Comparison of ENCODE assay signal across 11 mouse cellular contexts in the genomic region with DNA sequence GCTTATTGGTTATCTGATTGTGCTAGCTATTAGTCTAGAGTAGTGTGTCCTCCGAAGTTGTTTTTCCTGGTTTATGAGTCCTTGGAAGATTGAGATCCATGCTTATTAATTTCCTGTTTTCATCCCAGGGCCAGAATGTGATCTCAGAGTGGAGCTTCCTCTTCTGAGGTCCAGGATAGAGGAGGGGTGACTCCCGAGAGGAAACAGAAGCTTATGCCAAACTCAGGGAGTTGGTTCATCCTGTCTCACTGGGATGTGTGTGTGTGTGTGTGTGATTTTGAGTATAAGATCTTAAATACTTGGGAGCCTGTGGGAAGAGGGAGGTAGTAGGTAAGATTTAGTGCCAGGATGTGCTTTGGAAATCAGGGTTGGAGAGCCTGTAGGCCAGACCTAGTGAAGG. TPM values are rescaled to one million over a fixed set of nuclear protein-coding genes. Genes with fewer than 3 reads are reported as not detected.
DNase-seq lines count a peak whose midpoint lies in the region; ATAC-seq and TF ChIP-seq lines count a peak whose summit lies in the region.
"Had no signal": no experiment of that assay in that cellular context is flagged by ENCODE, and none has a peak within 500 bp of the region (broad histone marks: within the 10 kb centered on the region; RNA-seq: fewer than 3 reads in every experiment).

No protein-coding gene starts in this region.

- no peaks in the 10 kb centered on the region for H3K36me3 ChIP-seq in heart, embryonic 10.5 days
- H3K36me3 ChIP-seq in kidney, adult 2 months (ENCODE audit: control insufficient read depth, insufficient read depth, low read length), result no peaks in the 10 kb centered on the region
- no peaks in the 10 kb centered on the region for H3K36me3 ChIP-seq in lung, postnatal 0 days (ENCODE audit: insufficient read depth, low read length)
- H3K36me3 ChIP-seq: limb, embryonic 15.5 days had no signal

- peaks cover 10% of the 10 kb centered on the region; the same call in 1 of the 2 replicates for H3K4me1 ChIP-seq in heart, embryonic 10.5 days
- peaks cover 8% of the 10 kb centered on the region; the same call in 1 of the 2 replicates for H3K4me1 ChIP-seq in kidney, adult 2 months (ENCODE audit: control insufficient read depth, insufficient read depth, low read length)
- peaks cover 2% of the 10 kb centered on the region; the same call in 1 of the 2 replicates for H3K4me1 ChIP-seq in lung, postnatal 0 days (ENCODE audit: insufficient read depth, low read depth, low read length)
- H3K4me1 ChIP-seq: limb, embryonic 15.5 days had no signal

- 0 out of 2 replicates have a peak, but pooled peaks have one; percentile 27 for ATAC-seq in common myeloid progenitor, adult 5-6 weeks (replicated peaks; ENCODE audit: low read depth, poor library complexity, severe bottlenecking)
- ATAC-seq in lung, postnatal 0 days, result peak; percentile 89
- ATAC-seq in erythroblast, adult 5-6 weeks (replicated peaks; ENCODE audit: low FRiP score, poor library complexity, severe bottlenecking), result no peak
- ATAC-seq: inflammation-experienced regulatory T-cells, adult 6 months had no signal

- H3K27ac ChIP-seq in heart, embryonic 10.5 days, result no peak overlapping the region
- peak overlapping the region; percentile 79 for H3K27ac ChIP-seq in kidney, adult 2 months (ENCODE audit: insufficient read depth, low read depth, low read length)
- peak overlapping the region; percentile 65 for H3K27ac ChIP-seq in lung, postnatal 0 days (ENCODE audit: low read length)
- H3K27ac ChIP-seq: limb, embryonic 15.5 days had no signal

- no peak overlapping the region for H3K4me2 ChIP-seq in lung, postnatal 0 days (replicated peaks; ENCODE audit: low read depth, low read length)
- H3K4me2 ChIP-seq: limb, embryonic 15.5 days had no signal

- H3K27me3 ChIP-seq in heart, embryonic 10.5 days (ENCODE audit: insufficient read depth, poor library complexity, severe bottlenecking), result no peaks in the 10 kb centered on the region
- no peaks in the 10 kb centered on the region for H3K27me3 ChIP-seq in kidney, adult 2 months (replicated peaks; ENCODE audit: control insufficient read depth, insufficient read depth, low read length)
- no peaks in the 10 kb centered on the region for H3K27me3 ChIP-seq in lung, postnatal 0 days (replicated peaks; ENCODE audit: insufficient read depth, low read length)
- H3K27me3 ChIP-seq: limb, embryonic 15.5 days had no signal

- H3K9ac ChIP-seq in lung, postnatal 0 days (replicated peaks; ENCODE audit: low read depth), result no peak overlapping the region
- H3K9ac ChIP-seq: limb, embryonic 15.5 days had no signal

- TF ChIP-seq POLR2A in kidney, adult 2 months (IDR thresholded peaks at IDR 0.05; ENCODE audit: low read depth, low read length), result no peak

- no peaks in the 10 kb centered on the region for H3K9me3 ChIP-seq in heart, embryonic 10.5 days
- H3K9me3 ChIP-seq in lung, postnatal 0 days (ENCODE audit: low read length), result no peaks in the 10 kb centered on the region
- H3K9me3 ChIP-seq: limb, embryonic 15.5 days had no signal

- TF ChIP-seq CTCF in kidney, adult 2 months (conservative IDR thresholded peaks at IDR 0.05; ENCODE audit: insufficient read depth, insufficient read length, low read depth, low read length), result no peak
- TF ChIP-seq CTCF in lung, postnatal 0 days (IDR thresholded peaks at IDR 0.05), result no peak

- DNase-seq in heart, adult 18-20 months, result peak; percentile 66 to 88
- no peak for DNase-seq in heart, embryonic 10.5 days (ENCODE audit: low spot score)
- peak; percentile 78 for DNase-seq in kidney, adult 2 months
- peak; percentile 75 for DNase-seq in lung, postnatal 0 days (ENCODE audit: low spot score)
- no peak for DNase-seq in frontal cortex, adult 2 months (ENCODE audit: extremely low spot score in 1 of 2, low spot score in 1 of 2)
- no peak for DNase-seq in right cerebral cortex, adult 2 months (ENCODE audit: low spot score in 2 of 2)
- DNase-seq: thymus, postnatal 4 days had no signal

- 66% methylated on average over 2 of the region's 2 CpGs for WGBS in heart, embryonic 10.5 days
- WGBS in kidney, adult 2 months, result 48% methylated on average over 2 of the region's 2 CpGs
- 46% methylated on average over 2 of the region's 2 CpGs for WGBS in lung, postnatal 0 days

- TF ChIP-seq EP300 in lung, postnatal 0 days (IDR thresholded peaks at IDR 0.05), result peak; percentile 61

- H3K4me3 ChIP-seq in heart, embryonic 10.5 days, result no peak overlapping the region
- H3K4me3 ChIP-seq in kidney, adult 2 months (ENCODE audit: insufficient read depth, low read depth, low read length), result no peak overlapping the region
- no peak overlapping the region for H3K4me3 ChIP-seq in lung, postnatal 0 days (ENCODE audit: low read depth, low read length)
- H3K4me3 ChIP-seq: limb, embryonic 15.5 days had no signal

RNA-seq across cellular contexts. Expression of a gene that starts 40.2 kb away (rescaled TPM):
- total RNA-seq in heart, adult 18-20 months (2021), result 100 to 1,000 TPM; 347 to 405 TPM
- polyA plus RNA-seq in heart, embryonic 10.5 days (2016; fragmentation: Nextera tagmentation; extraction: Ambion mirVana), result 52.3 and 74.2 TPM in 2 replicates
- 103 and 104 TPM in 2 replicates for total RNA-seq in common myeloid progenitor, adult 5-6 weeks (2017)
- 451 and 505 TPM in 2 replicates for polyA plus RNA-seq in kidney, adult 2 months (2012; rRNA removed)
- 404 and 424 TPM in 2 replicates for polyA plus RNA-seq in lung, postnatal 0 days (2015; fragmentation: Nextera tagmentation; extraction: Ambion mirVana)
- 201 and 232 TPM in 2 replicates for total RNA-seq in erythroblast, adult 5-6 weeks (2015; ENCODE audit: low replicate concordance)
- total RNA-seq in erythroblast, adult 5-6 weeks (2017; ENCODE audit: low replicate concordance), result 89.9 and 99.8 TPM in 2 replicates
- polyA plus RNA-seq in frontal cortex, adult 2 months (2012; rRNA removed), result 322 and 351 TPM in 2 replicates

Comparison
In these comparisons a context has a peak if more than half of its experiments do, and no peak if none do; other contexts are left out.
1. DNase-seq: peak in heart, adult 18-20 months (2 of 2), kidney, adult 2 months (single experiment) and lung, postnatal 0 days (single experiment); none in heart, embryonic 10.5 days (single experiment), frontal cortex, adult 2 months (0 of 2) and right cerebral cortex, adult 2 months (0 of 2).